Comparison of ENCODE assay signal across 8 mouse cellular contexts in genomic region chr9:27288442-27288841, GRCm38 (mm10). TPM values are rescaled to one million over a fixed set of nuclear protein-coding genes. Genes with fewer than 3 reads are reported as not detected.
A peak's percentile ranks its signal among the peaks of the same experiment; 100 is the strongest.
DNase-seq lines count a peak whose midpoint lies in the region; ATAC-seq lines count a peak whose summit lies in the region.

No protein-coding gene starts in this region.

- H3K9ac ChIP-seq in forebrain, embryonic 12.5 days = no peak overlapping the region
- no peak overlapping the region for H3K9ac ChIP-seq in midbrain, embryonic 12.5 days (replicated peaks)

- 19% methylated on average over 7 of the region's 7 CpGs for WGBS in forebrain, embryonic 12.5 days
- 23% methylated on average over 7 of the region's 7 CpGs for WGBS in midbrain, embryonic 12.5 days

- DNase-seq in adrenal gland, adult (ENCODE audit: inconsistent age in 2 of 2, low spot score in 1 of 2) = peak; percentile 73 to 83
- DNase-seq in adrenal gland, postnatal 4 days (ENCODE audit: low spot score in 2 of 2) = no peak
- DNase-seq in layer of hippocampus, postnatal 10 days (ENCODE audit: low spot score in 2 of 2) = peak; percentile 67 to 74
- no peak for DNase-seq in layer of hippocampus, adult 18-20 months (ENCODE audit: low spot score in 2 of 2)
- DNase-seq in thymus, adult 18-20 months = no peak

- no peaks in the 10 kb centered on the region for H3K36me3 ChIP-seq in forebrain, embryonic 12.5 days (replicated peaks)
- no peaks in the 10 kb centered on the region for H3K36me3 ChIP-seq in midbrain, embryonic 12.5 days

- H3K27ac ChIP-seq in forebrain, embryonic 12.5 days = peak overlapping the region; percentile 65; the same call in 1 of the 2 replicates
- 0 out of 2 replicates have a peak overlapping the region, but pooled peaks have one; percentile 50 for H3K27ac ChIP-seq in midbrain, embryonic 12.5 days (replicated peaks)

- peaks cover 39% of the 10 kb centered on the region for H3K27me3 ChIP-seq in forebrain, embryonic 12.5 days
- peaks cover 53% of the 10 kb centered on the region for H3K27me3 ChIP-seq in midbrain, embryonic 12.5 days

- no peak overlapping the region for H3K4me2 ChIP-seq in forebrain, embryonic 12.5 days
- no peak overlapping the region for H3K4me2 ChIP-seq in midbrain, embryonic 12.5 days (replicated peaks)

- ATAC-seq in forebrain, embryonic 12.5 days (ENCODE audit: low FRiP score) = peak; percentile 84
- ATAC-seq in midbrain, embryonic 12.5 days (ENCODE audit: low FRiP score, low read depth) = peak; percentile 78
- no peak for ATAC-seq in erythroid progenitor cell, adult 5-6 weeks (replicated peaks; ENCODE audit: low FRiP score, poor library complexity, severe bottlenecking)

- no peaks in the 10 kb centered on the region for H3K9me3 ChIP-seq in forebrain, embryonic 12.5 days
- no peaks in the 10 kb centered on the region for H3K9me3 ChIP-seq in midbrain, embryonic 12.5 days

- peaks cover 35% of the 10 kb centered on the region for H3K4me1 ChIP-seq in forebrain, embryonic 12.5 days
- H3K4me1 ChIP-seq in midbrain, embryonic 12.5 days = peaks cover 19% of the 10 kb centered on the region; the same call in 1 of the 2 replicates

- H3K4me3 ChIP-seq in forebrain, embryonic 12.5 days (replicated peaks) = no peak overlapping the region
- H3K4me3 ChIP-seq in midbrain, embryonic 12.5 days = no peak overlapping the region

RNA-seq across cellular contexts. Expression of gene Igsf9b, which starts 10.6 kb away (rescaled TPM):
- total RNA-seq in adrenal gland, postnatal 4 days (2021) = 1 to 10 TPM; 6.7 to 8.2 TPM
- total RNA-seq in layer of hippocampus, postnatal 10 days (2021) = 10 to 100 TPM; 72.4 to 80.8 TPM
- total RNA-seq in layer of hippocampus, adult 18-20 months (2021) = 10 to 100 TPM; 20.4 to 20.5 TPM
- polyA plus RNA-seq in forebrain, embryonic 12.5 days (2016; fragmentation: Nextera tagmentation; extraction: Ambion mirVana) = 9.9 and 10.2 TPM in 2 replicates
- 8.1 and 8.8 TPM in 2 replicates for polyA plus RNA-seq in midbrain, embryonic 12.5 days (2016; fragmentation: Nextera tagmentation; extraction: Ambion mirVana)
- total RNA-seq in erythroid progenitor cell, adult 5-6 weeks (2015; ENCODE audit: low replicate concordance) = not detected in 2 replicates
- total RNA-seq in erythroid progenitor cell, adult 5-6 weeks (2017; ENCODE audit: low replicate concordance) = not detected in 2 replicates

Comparison
In these comparisons a context has a peak if more than half of its experiments do, and no peak if none do; other contexts are left out.
1. DNase-seq: peak in adrenal gland, adult (2 of 2) and layer of hippocampus, postnatal 10 days (2 of 2); none in adrenal gland, postnatal 4 days (0 of 2), layer of hippocampus, adult 18-20 months (0 of 2) and thymus, adult 18-20 months (0 of 2).
2. RNA of gene Igsf9b, which starts 10.6 kb away (total RNA-seq): 72.4 to 80.8 TPM in layer of hippocampus, postnatal 10 days, 20.4 to 20.5 TPM in layer of hippocampus, adult 18-20 months and 6.7 to 8.2 TPM in adrenal gland, postnatal 4 days; not detected in erythroid progenitor cell, adult 5-6 weeks; every median in the first group is over 4 times any median in the second.